Mouse (Mus musculus) layer of hippocampus, postnatal 36 days (tissue): Measurements from ENCODE around the gene Etfbkmt. TPM values are rescaled to one million over a fixed set of nuclear protein-coding genes. Genes with fewer than 3 reads are reported as not detected.
"Not testable (repeated sequence)": the region's sequence is repeated elsewhere in the genome, so short reads cannot be mapped to it uniquely, and the experiment has no call there.

ENCODE experiments used
- DNase-seq, 2 experiments: peaks; one replicate each; pipeline ENCODE4 v3.0.0; 2022
- total RNA-seq, 2 experiments: library from RNA; stranded (reverse); gene quantifications; 2 replicates each; pipeline ENCODE4 v1.2.3; 2021

The Etfbkmt gene
- total RNA-seq, 2 experiments from 2014 or later, result 4.1 to 5.0 TPM

DNA sequence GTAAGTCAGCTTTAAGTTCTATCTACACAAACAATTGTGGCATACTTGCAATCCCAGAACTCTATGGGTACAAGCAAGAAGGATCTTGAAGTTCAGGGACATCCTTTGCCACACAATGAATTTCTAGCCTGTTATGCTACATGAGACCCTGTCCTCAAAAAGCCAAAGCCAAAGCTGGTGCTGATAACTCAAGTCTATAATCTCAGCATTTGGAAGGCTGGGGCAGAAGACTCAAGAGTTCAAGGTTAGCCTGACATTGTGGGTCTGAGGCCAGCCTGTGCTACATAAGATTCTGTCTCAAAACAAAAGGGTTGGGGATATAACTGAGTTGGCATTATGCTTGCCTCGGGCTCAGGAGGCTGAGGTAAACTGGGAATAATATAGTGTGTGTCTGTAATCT is 47.7 kb downstream of the Etfbkmt start:
- no peak for DNase-seq

DNA sequence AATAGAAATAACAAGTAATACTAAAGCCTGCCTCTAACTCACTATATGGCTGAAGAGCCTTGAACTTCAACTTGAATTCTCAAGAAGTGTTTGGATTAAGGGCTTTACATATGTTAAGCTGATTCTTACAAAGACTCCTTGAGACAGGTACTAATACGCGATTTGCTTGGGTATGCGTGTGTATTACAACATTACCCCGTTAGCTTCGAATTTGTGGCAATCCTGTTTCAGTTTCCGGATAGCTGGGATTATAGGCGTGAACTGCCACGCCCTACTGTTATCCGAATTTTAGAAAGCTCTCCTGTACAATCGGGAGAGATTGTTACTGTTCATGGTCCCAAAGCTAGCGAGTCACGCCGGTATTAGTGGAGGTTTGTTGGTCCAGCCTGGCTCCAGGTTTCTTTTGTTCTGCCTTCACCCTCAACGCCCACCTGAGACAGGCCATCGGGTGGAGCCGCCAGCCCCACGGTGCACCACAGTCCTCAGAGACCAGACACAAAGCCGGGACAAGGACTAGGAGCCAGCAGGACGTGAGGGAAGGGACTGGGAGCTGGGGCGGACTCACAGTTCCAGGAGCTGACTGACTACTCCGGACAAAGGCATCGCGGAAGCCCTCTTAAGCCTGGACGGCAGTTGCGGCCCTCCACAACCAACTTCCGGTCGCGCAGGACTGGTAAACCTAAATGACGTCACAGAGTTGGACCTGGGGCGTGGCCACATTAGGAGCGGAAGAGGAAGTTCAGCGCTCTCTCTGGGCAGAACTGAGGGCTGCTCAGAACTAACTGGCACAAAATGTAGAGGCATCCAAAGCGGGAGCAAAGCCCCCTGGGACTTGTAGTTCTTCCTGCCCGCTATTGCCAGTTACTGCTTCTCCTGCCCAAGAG is 48.6 kb downstream of the Etfbkmt start, which contains the start of gene Amn1:
TSS of gene Amn1 (minus strand) at position 672 of the 884 bp plus-strand sequence.
- DNase-seq, result peak; percentile 92

DNA sequence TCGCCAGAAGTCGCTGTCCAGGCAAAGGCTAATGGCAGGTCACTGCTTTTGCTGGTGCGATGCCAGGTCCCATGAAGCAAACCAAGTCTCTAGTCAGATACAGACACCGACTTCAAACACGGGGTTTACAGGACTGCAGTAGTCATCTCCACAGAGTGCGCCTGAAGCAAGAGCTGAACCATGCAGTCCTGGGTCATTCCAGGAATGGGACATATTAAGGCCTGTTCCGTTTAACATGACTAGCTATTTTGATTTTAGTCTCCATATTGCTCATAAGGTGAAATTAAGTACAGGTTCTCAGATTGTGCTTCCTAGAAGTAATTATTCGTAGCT is 49.2 kb downstream of the Etfbkmt start:
- no peak for DNase-seq

DNA sequence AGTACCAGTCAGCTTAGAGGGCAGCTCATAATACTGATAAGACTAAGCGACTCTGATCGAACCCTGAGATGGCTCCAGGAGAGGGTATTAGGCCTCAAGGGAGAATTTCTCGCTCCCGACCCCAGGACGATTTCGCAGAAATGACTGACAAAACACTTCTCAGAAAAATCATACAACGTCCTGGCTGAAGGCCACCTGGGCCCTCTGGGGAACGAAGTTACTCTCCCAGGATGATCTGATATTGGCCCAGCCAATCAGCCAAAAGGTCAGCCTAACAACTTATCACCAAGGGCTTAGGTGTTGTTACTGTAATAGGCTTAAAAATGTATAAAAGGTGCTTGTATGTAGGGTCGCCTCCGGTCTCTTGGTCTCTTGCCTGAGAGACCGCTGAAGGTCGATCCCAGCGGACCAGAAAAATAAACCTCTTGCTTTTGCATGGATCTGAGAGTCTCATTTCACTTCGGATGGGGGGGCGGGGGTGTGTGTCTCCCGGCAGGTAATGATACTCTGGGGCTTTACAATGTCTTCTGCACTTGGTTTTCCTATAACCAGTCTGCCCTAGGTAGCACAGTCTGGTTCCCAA is 49.8 kb downstream of the Etfbkmt start:
- DNase-seq, result no peak

DNA sequence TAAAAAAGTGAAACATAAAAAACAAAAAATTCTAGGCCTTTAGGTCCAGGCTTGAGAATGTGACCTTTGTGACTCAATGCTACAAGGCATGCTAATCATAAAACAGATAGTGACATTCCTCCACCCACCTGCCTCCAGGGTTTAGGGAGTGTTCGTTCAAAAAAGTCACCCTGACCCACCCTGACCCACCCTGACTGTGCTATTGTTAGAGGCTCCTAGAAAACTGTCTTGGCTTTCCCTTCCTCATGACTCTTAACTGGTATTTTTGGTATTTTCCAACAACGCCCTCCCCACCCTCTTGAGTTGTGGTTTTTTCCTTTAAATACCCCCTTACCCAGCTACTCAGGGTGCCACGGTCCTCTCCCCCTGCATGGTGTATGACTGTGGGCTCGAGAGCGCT is 52.3 kb downstream of the Etfbkmt start:
- DNase-seq, result not testable (repeated sequence)

DNA sequence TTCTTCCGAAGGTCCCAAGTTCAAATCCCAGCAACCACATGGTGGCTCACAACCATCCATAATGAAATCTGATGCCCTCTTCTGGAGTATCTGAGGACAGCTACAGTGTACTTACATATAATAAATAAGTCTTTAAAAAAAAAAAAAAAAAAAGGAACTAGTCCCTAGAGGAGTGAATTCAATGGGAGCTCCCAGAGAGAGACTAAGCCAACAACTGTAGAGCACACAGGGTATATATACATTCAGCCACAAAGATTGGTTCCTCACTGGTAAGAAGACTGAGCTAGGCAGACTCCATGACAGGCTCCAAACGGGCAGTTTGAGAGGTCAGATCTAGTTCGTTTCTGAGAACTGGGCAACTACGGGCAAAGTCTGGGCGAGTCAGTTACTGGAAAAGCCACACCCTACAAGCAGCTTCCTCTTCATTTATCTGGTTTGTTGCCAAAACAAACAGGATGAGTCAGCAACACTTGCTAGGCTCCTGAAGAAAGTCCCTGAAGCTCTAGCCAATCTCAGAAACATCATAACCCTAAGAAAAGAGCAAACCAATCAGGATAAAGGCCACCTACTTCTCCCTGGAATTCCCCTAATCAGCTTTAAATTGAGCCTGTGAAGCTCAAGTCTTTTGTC is 53.7 kb downstream of the Etfbkmt start:
- no peak for DNase-seq

DNA sequence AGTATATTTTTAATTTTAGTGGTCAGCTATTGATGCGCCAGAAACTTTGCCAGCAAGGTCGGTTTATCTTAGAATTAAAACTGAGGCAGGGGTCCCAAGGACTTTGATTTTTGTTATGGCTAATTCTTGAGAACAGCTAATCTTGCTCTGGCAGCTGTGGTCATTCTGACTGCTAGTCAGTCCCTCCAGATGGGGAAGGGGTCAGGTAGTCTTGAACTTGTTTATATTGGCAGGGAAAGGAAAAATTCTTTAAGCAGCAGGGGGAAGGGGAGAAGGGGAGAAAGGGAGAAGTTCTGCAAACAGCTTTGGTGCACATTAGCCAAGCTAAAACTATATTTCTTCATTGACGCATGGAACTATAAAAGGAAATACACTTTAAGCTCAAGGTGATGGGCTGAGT is 57.5 kb downstream of the Etfbkmt start:
- no peak for DNase-seq

DNA sequence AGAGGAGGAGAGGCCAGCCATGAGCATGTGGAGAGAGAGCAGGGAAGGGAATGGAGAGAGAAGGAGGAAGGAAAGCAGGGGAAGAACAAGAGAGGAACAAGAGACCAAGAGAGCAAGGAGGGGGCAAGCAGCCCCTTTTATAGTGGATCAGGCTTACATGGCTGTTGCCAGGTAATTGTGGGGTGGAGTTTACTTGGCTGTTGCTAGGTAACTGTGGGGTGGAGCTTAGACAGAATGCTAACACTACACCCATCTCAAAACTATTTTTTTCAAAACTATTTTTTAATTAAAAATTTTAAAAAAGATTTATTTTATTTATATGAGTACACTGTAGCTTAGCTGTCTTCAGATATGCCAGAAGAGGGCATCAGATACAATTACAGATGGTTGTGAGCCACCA is 58.9 kb downstream of the Etfbkmt start:
- DNase-seq, result no peak

Other genes with a start within 250 kb of the Etfbkmt start
- 1 to 10 TPM; 7.6 to 7.8 TPM for gene Caprin2, start 243.6 kb upstream of the Etfbkmt start, total RNA-seq
- 1 to 10 TPM; 4.3 to 5.0 TPM for gene Sinhcaf, start 193.4 kb upstream of the Etfbkmt start, total RNA-seq
- 10 to 100 TPM; 47.8 to 49.5 TPM for gene Dennd5b, start 38.2 kb upstream of the Etfbkmt start, total RNA-seq
- gene Gm10203, start 9.7 kb upstream of the Etfbkmt start, total RNA-seq, result not detected
- gene Amn1, start 48.9 kb downstream of the Etfbkmt start, total RNA-seq, result 10 to 100 TPM; 27.1 to 32.5 TPM
- gene Resf1, start 169.6 kb downstream of the Etfbkmt start, total RNA-seq, result 10 to 100 TPM; 15.6 to 21.2 TPM